Mouse (Mus musculus) limb, embryonic 14.5 days (tissue): ENCODE results near the gene Rflna. TPM values are rescaled to one million over a fixed set of nuclear protein-coding genes. Genes with fewer than 3 reads are reported as not detected.

Experiments
- ATAC-seq: fragments of 200-750 bp; cut with Nextera tagmentation; 2 replicates; pipeline ENCODE4 v1.8.0; 2017; ENCODE audit warnings: low read depth, moderate number of reproducible peaks, moderate TSS enrichment; ENCODE audit not compliant: low FRiP score
- DNase-seq: peaks from one replicate; pipeline ENCODE4 v3.0.0-alpha.2; 2015; ENCODE audit warnings: low spot score
- H3K27ac ChIP-seq: fragments of 300-500 bp; sonication (generic); replicated peaks from 2 replicates; pipeline ENCODE4 v1.5.1; 2014; ENCODE audit warnings: low read depth, mild to moderate bottlenecking, low read length, moderate library complexity, mixed read lengths
- H3K27me3 ChIP-seq: fragments of 300-500 bp; sonication (generic); 2 replicates; pipeline ENCODE4 v1.6.1; 2014; ENCODE audit warnings: low read length, mixed read lengths; ENCODE audit not compliant: control insufficient read depth, insufficient read depth
- H3K36me3 ChIP-seq: fragments of 300-500 bp; sonication (generic); 2 replicates; pipeline ENCODE4 v1.6.1; 2014; ENCODE audit warnings: mild to moderate bottlenecking, low read length, moderate library complexity, mixed read lengths; ENCODE audit not compliant: control insufficient read depth, insufficient read depth
- H3K4me1 ChIP-seq: fragments of 300-500 bp; sonication (generic); 2 replicates; pipeline ENCODE4 v1.6.1; 2014; ENCODE audit warnings: antibody characterized with exemption, low read length, mixed read lengths; ENCODE audit not compliant: control insufficient read depth, insufficient read depth
- H3K4me2 ChIP-seq: fragments of 300-500 bp; sonication (generic); replicated peaks from 2 replicates; pipeline ENCODE4 v1.6.1; 2014; ENCODE audit warnings: low read depth, mild to moderate bottlenecking, low read length, moderate library complexity; ENCODE audit not compliant: severe bottlenecking
- H3K4me3 ChIP-seq: fragments of 300-500 bp; sonication (generic); replicated peaks from 2 replicates; pipeline ENCODE4 v1.5.1; 2014; ENCODE audit warnings: low read length
- H3K9ac ChIP-seq: fragments of 300-500 bp; sonication (generic); 2 replicates; pipeline ENCODE4 v1.6.1; 2014; ENCODE audit warnings: mild to moderate bottlenecking, low read depth, low read length, moderate library complexity; ENCODE audit not compliant: severe bottlenecking
- H3K9me3 ChIP-seq: fragments of 300-500 bp; sonication (generic); 2 replicates; pipeline ENCODE4 v1.6.1; 2016; ENCODE audit warnings: low read length; ENCODE audit not compliant: control insufficient read depth
- POLR2A ChIP-seq: fragments of 200-500 bp; IDR thresholded peaks from 2 replicates; pipeline ENCODE4 v1.8.0; 2012; ENCODE audit warnings: inconsistent platforms, mild to moderate bottlenecking, moderate library complexity, borderline replicate concordance; ENCODE audit not compliant: insufficient read depth, insufficient read length; ENCODE audit errors: extremely low read depth
- WGBS: fragments of 180-500 bp; shearing (Covaris S2); extraction: QIAGEN DNeasy Blood & Tissue Kit; methylation state at CpG from one replicate; pipeline ENCODE4 v1.1.7; 2014; 5-methylcytosine and 5-hydroxymethylcytosine counted together
- polyA plus RNA-seq, 2 experiments: library from polyadenylated mRNA; depleted of rRNA in 1 of 2; stranded (reverse) in 1 of 2; unstranded in 1 of 2; fragments of >200 nt; fragmentation: Nextera tagmentation in 1 of 2; extraction: Ambion mirVana in 1 of 2; gene quantifications; 2 replicates each; pipeline versions ENCODE4 v1.2.1 to v1.2.3; 2012 to 2014

Gene Rflna
- polyA plus RNA-seq, 2 experiments, result 47.4 to 107 TPM

DNA sequence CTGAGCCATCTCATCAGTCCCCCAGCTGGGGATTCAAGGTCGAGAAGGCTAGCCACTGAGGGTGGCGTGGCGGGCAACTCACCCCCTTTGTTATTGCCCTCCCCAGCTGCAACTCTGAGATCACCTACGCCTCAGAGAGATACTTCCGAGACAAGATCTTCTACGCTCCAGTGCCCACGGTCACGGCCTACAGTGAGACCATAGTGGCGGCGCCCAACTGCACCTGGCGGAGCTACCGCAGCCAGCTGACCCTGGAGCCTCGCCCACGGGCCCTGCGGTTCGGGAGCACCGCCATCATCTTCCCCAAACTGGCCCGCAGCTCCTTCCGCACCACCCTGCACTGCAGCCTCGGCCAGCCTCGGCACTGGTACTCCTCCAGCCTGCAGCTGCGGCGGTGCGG is 8.1 kb downstream of the Rflna start:
- Histone ChIP-seq H3K4me1 (peaks cover 10% of the 10 kb centered on the region), H3K27me3 (no peaks in the 10 kb centered on the region), H3K9ac (no peak overlapping the region), H3K9me3 (no peaks in the 10 kb centered on the region), H3K27ac (no peak overlapping the region), H3K4me3 (no peak overlapping the region), H3K4me2 (no peak overlapping the region), H3K36me3 (peaks cover 71% of the 10 kb centered on the region)
- no peak for TF ChIP-seq POLR2A
- ATAC-seq (no peak), DNase-seq (no peak)
- 91% methylated on average over 24 of the region's 24 CpGs for WGBS

DNA sequence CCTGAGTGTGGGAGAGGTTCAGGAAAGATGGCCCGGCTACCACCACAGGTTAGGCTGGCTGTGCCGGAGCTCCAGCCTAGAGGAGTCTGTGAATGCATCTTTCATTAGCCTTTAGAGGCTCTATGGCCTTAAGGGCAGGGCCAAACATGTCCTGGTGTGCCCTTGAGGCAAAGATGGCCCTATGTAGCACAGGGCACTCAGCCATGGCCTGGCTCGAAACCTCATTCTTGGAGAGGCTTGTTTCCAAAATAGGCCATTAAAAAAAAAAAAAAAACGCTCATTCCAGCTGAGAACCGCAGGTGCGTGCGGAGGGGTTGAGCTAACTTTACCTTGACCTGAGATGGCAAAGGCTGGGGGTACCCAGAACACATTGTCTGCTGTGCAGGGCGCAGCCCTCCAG is 8.6 kb downstream of the Rflna start:
- peaks cover 76% of the 10 kb centered on the region for H3K36me3 ChIP-seq
- WGBS, result 86% methylated on average over 8 of the region's 8 CpGs
- H3K4me1 ChIP-seq, result peaks cover 6% of the 10 kb centered on the region
- DNase-seq, result no peak
- no peak overlapping the region for H3K4me2 ChIP-seq
- no peak overlapping the region for H3K27ac ChIP-seq
- H3K4me3 ChIP-seq, result no peak overlapping the region
- no peak overlapping the region for H3K9ac ChIP-seq
- no peak for ATAC-seq
- H3K27me3 ChIP-seq, result no peaks in the 10 kb centered on the region
- TF ChIP-seq POLR2A, result no peak
- no peaks in the 10 kb centered on the region for H3K9me3 ChIP-seq

DNA sequence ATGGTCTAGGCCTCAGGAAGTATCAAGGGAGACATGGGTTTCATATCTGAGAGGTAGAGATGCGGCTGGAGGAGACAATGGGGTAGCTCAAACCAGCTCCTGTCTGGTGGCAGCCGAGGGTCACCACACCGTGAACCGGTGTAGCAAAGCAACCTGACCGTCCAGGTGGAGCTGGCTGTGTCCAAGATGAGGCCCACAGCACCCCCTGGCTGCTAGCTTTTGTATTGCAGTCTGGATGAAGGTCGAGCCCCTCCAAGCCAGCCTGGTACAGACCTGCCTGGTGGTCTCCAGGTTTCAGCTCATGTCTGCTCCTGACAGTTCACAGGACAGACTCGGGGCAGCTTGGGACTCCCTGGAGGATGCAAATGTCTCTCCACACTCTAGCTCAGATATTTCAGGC is 11.5 kb downstream of the Rflna start:
- Histone ChIP-seq H3K36me3 (peaks cover 95% of the 10 kb centered on the region), H3K9me3 (no peaks in the 10 kb centered on the region), H3K9ac (no peak overlapping the region), H3K4me2 (no peak overlapping the region), H3K27me3 (no peaks in the 10 kb centered on the region), H3K4me3 (no peak overlapping the region), H3K27ac (no peak overlapping the region), H3K4me1 (peaks cover 11% of the 10 kb centered on the region; the same call in 1 of the 2 replicates)
- TF ChIP-seq POLR2A, result no peak
- WGBS, result 57% methylated on average over 6 of the region's 7 CpGs
- ATAC-seq (no peak), DNase-seq (no peak)

DNA sequence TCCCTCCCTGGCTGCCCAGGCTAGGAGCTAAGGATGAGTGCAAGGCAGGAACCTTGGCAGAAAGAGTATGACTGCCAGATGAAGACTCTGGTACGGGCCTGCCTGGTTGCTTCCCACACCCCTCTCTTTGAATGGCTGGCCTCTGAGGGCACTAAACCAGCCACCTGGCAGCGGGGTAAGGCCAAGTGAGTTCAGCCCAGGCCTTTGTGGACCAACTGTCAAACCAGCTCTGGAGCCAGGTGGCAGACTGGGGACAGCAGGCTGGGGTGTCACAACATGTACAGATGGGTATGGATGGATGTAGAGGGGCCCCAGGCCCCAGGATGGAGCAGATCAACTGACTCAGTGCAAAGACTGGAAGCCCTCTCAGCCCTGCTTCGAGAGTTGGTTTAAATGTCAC is 12.0 kb downstream of the Rflna start:
- no peak for DNase-seq
- H3K9ac ChIP-seq, result no peak overlapping the region

DNA sequence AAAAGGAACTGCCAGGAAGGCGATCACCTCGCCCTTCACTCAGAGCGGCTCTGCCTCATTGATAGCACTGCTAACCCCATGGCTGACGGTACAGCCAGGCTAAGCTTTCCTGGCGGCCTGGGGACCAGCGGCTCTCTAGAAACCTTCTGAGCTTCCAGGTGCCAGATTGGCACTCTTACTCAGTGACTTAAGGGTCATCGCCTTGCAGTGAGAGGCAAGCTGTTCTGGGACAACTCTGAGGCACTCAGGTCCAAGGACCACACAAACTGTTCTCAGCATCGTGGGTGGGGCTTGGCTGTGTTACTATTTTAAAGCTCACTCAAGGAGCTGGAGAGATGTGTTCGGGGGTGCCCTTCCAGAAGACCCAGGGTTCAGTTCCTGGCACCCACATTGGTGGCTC is 12.6 kb downstream of the Rflna start:
- DNase-seq (no peak), ATAC-seq (no peak)
- H3K9me3 ChIP-seq, result no peaks in the 10 kb centered on the region
- H3K4me3 ChIP-seq, result no peak overlapping the region
- H3K9ac ChIP-seq, result no peak overlapping the region
- WGBS, result 89% methylated on average over 9 of the region's 9 CpGs
- no peak for TF ChIP-seq POLR2A
- no peak overlapping the region for H3K4me2 ChIP-seq
- H3K4me1 ChIP-seq, result peaks cover 11% of the 10 kb centered on the region; the same call in 1 of the 2 replicates
- peaks cover 93% of the 10 kb centered on the region for H3K36me3 ChIP-seq
- no peaks in the 10 kb centered on the region for H3K27me3 ChIP-seq
- no peak overlapping the region for H3K27ac ChIP-seq

More for the DNA sequence above, 12.0 kb downstream of the Rflna start:
- no peaks in the 10 kb centered on the region for H3K9me3 ChIP-seq
- peaks cover 97% of the 10 kb centered on the region for H3K36me3 ChIP-seq
- ATAC-seq, result no peak
- WGBS, result 80% methylated on average over 3 of the region's 3 CpGs
- TF ChIP-seq POLR2A, result no peak
- H3K4me2 ChIP-seq, result no peak overlapping the region
- no peak overlapping the region for H3K27ac ChIP-seq
- H3K27me3 ChIP-seq, result no peaks in the 10 kb centered on the region
- peaks cover 11% of the 10 kb centered on the region; the same call in 1 of the 2 replicates for H3K4me1 ChIP-seq
- no peak overlapping the region for H3K4me3 ChIP-seq
